Mouse (Mus musculus) neural tube, embryonic 14.5 days (tissue): ENCODE measurements at regions not wholly inside any gene's neighbourhood (a gene's known extent, or its start where the extent isn't known, plus 50 kb on each side); places are given as distances from the start of the nearest gene placed in this dataset.

Experiments
- ATAC-seq: fragments of 200-750 bp; cut with Nextera tagmentation; 2 replicates; pipeline ENCODE4 v1.8.0; 2017; ENCODE audit warnings: low read depth, mild to moderate bottlenecking, moderate TSS enrichment, moderate library complexity
- H3K27ac ChIP-seq: fragments of 300-500 bp; sonication (generic); 2 replicates; pipeline ENCODE4 v1.5.1; 2014; ENCODE audit warnings: low read depth, mild to moderate bottlenecking, control low read depth, low read length, moderate library complexity, mixed read lengths
- H3K27me3 ChIP-seq: fragments of 300-500 bp; sonication (generic); 2 replicates; pipeline ENCODE4 v1.6.1; 2014; ENCODE audit warnings: low read length; ENCODE audit not compliant: control insufficient read depth, insufficient read depth
- H3K36me3 ChIP-seq: fragments of 300-500 bp; sonication (generic); 2 replicates; pipeline ENCODE4 v1.6.1; 2014; ENCODE audit warnings: low read length, mixed read lengths; ENCODE audit not compliant: control insufficient read depth, insufficient read depth
- H3K4me1 ChIP-seq: fragments of 300-500 bp; sonication (generic); 2 replicates; pipeline ENCODE4 v1.6.1; 2014; ENCODE audit warnings: low read length; ENCODE audit not compliant: control insufficient read depth, insufficient read depth
- H3K4me2 ChIP-seq: fragments of 300-500 bp; sonication (generic); 2 replicates; pipeline ENCODE4 v1.6.1; 2014; ENCODE audit warnings: mild to moderate bottlenecking, low read depth, low read length, control low read depth
- H3K4me3 ChIP-seq: fragments of 300-500 bp; sonication (generic); 2 replicates; pipeline ENCODE4 v1.5.1; 2014; ENCODE audit warnings: low read depth, low read length, control low read depth, mixed read lengths
- H3K9ac ChIP-seq: fragments of 300-500 bp; sonication (generic); replicated peaks from 2 replicates; pipeline ENCODE4 v1.6.1; 2014; ENCODE audit warnings: low read depth, mild to moderate bottlenecking, control low read depth, low read length, mixed read lengths
- H3K9me3 ChIP-seq: fragments of 300-500 bp; sonication (generic); 2 replicates; pipeline ENCODE4 v1.6.1; 2016; ENCODE audit warnings: low read length; ENCODE audit not compliant: control insufficient read depth
- WGBS: fragments of 180-500 bp; shearing (Covaris S2); extraction: QIAGEN DNeasy Blood & Tissue Kit; methylation state at CpG from one replicate; pipeline ENCODE4 v1.1.7; 2014; 5-methylcytosine and 5-hydroxymethylcytosine counted together

GRCm38 (mm10) chr13:16716796-16717749, 705.4 kb downstream of the Inhba start:
- no peak overlapping the region for H3K4me3 ChIP-seq
- no peaks in the 10 kb centered on the region for H3K4me1 ChIP-seq
- H3K9me3 ChIP-seq = no peaks in the 10 kb centered on the region
- ATAC-seq = peak; percentile 34; the same call in 1 of the 2 replicates
- H3K36me3 ChIP-seq = no peaks in the 10 kb centered on the region
- no peak overlapping the region for H3K27ac ChIP-seq
- H3K27me3 ChIP-seq = no peaks in the 10 kb centered on the region
- H3K4me2 ChIP-seq = no peak overlapping the region
- no peak overlapping the region for H3K9ac ChIP-seq
- WGBS = 50% methylated on average over 5 of the region's 5 CpGs

- H3K4me3 ChIP-seq = no peak overlapping the region
- no peaks in the 10 kb centered on the region for H3K36me3 ChIP-seq
- 89% methylated on average over 2 of the region's 2 CpGs for WGBS
- no peak for ATAC-seq
- H3K4me2 ChIP-seq = no peak overlapping the region
- no peak overlapping the region for H3K9ac ChIP-seq
- H3K27me3 ChIP-seq = no peaks in the 10 kb centered on the region
- no peak overlapping the region for H3K27ac ChIP-seq
- H3K9me3 ChIP-seq = no peaks in the 10 kb centered on the region
- H3K4me1 ChIP-seq = no peaks in the 10 kb centered on the region
These were observed 708.4 kb downstream of the Inhba start for GRCm38 (mm10) chr13:16720090-16720489.

DNA sequence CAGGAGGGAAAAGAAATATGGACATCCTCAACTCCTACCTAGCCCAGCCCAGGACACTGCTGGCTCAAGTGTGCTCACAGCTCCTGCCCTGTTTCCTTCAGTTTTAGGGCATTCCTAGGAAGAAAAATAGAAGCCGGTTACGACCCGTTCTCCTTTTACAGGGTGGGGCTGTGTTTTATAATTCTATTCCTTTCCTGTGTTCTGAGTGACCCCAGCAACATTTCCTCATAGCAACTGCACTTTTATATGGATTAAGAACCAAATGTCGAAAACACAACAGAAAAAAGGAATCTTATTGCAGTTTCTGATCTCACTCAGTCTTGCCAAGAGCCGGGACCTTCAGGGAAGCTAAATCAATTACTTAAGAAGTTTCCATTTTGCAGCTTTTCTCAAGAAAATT, 713.7 kb downstream of the Inhba start:
- H3K36me3 ChIP-seq = no peaks in the 10 kb centered on the region
- H3K4me3 ChIP-seq = no peak overlapping the region
- 80% methylated on average over 5 of the region's 5 CpGs for WGBS
- H3K9ac ChIP-seq = no peak overlapping the region
- H3K27me3 ChIP-seq = no peaks in the 10 kb centered on the region
- H3K4me1 ChIP-seq = no peaks in the 10 kb centered on the region
- H3K27ac ChIP-seq = no peak overlapping the region
- H3K4me2 ChIP-seq = no peak overlapping the region
- no peak for ATAC-seq
- H3K9me3 ChIP-seq = no peaks in the 10 kb centered on the region

- H3K4me2 ChIP-seq = no peak overlapping the region
- H3K36me3 ChIP-seq = no peaks in the 10 kb centered on the region
- no peaks in the 10 kb centered on the region for H3K4me1 ChIP-seq
- H3K27me3 ChIP-seq = no peaks in the 10 kb centered on the region
- H3K27ac ChIP-seq = no peak overlapping the region
- ATAC-seq = no peak
- H3K9me3 ChIP-seq = no peaks in the 10 kb centered on the region
- no peak overlapping the region for H3K4me3 ChIP-seq
- H3K9ac ChIP-seq = no peak overlapping the region
- 81% methylated on average over 1 of the region's 1 CpGs for WGBS
These were observed 726.7 kb downstream of the Inhba start for GRCm38 (mm10) chr13:16738313-16738712.

DNA sequence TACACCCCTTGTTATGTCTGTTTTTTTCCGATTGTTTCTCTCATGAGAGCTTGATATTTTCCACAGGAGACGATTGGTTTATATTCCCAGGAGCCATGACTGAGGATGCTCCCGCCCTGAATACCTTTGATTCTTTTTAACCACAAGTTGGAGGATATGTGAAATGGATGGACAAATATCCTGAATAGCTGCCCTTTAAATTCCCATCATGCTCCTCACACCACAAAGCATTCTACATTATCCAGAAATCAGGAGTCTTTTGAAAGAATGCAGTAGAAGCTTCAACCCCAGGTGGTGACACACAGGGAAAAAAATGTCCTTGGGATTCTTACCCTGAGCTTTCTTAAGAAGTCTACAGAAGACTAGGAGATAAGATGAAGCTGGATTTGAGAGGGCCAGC, 727.9 kb downstream of the Inhba start:
- Histone ChIP-seq H3K9me3 (no peaks in the 10 kb centered on the region), H3K9ac (no peak overlapping the region), H3K4me1 (no peaks in the 10 kb centered on the region), H3K4me2 (no peak overlapping the region), H3K27me3 (no peaks in the 10 kb centered on the region), H3K27ac (no peak overlapping the region), H3K36me3 (no peaks in the 10 kb centered on the region), H3K4me3 (no peak overlapping the region)
- no peak for ATAC-seq
- 88% methylated on average over 3 of the region's 3 CpGs for WGBS

DNA sequence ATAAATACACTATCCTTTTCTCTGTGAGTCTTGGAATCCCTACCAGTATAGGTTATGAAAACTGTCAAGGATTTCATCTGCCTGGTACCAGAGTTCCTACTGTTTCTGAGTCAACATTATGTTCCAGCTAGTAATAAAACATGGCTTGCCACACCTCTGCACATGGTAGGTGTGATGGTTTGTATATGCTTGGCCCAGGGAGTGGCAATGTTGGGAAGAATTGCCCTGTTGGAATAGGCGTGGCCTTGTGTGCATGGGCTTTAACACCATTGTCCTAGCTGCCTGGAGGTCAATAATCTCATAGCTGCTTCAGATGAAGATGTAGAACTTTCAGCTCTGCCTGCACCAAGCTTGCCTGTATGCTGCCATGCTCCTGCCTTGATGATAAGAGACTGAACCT, 732.6 kb downstream of the Inhba start:
- no peak overlapping the region for H3K9ac ChIP-seq
- no peak overlapping the region for H3K4me3 ChIP-seq
- no peak overlapping the region for H3K4me2 ChIP-seq
- H3K9me3 ChIP-seq = no peaks in the 10 kb centered on the region
- H3K36me3 ChIP-seq = no peaks in the 10 kb centered on the region
- H3K27ac ChIP-seq = no peak overlapping the region
- no peak for ATAC-seq
- H3K27me3 ChIP-seq = no peaks in the 10 kb centered on the region
- 83% methylated on average over 1 of the region's 1 CpGs for WGBS
- no peaks in the 10 kb centered on the region for H3K4me1 ChIP-seq

- 94% methylated on average over 1 of the region's 1 CpGs for WGBS
- no peak overlapping the region for H3K27ac ChIP-seq
- no peak overlapping the region for H3K9ac ChIP-seq
- H3K4me3 ChIP-seq = no peak overlapping the region
- H3K4me1 ChIP-seq = no peaks in the 10 kb centered on the region
- H3K36me3 ChIP-seq = no peaks in the 10 kb centered on the region
- ATAC-seq = no peak
- H3K9me3 ChIP-seq = no peaks in the 10 kb centered on the region
- H3K4me2 ChIP-seq = no peak overlapping the region
- no peaks in the 10 kb centered on the region for H3K27me3 ChIP-seq
These were observed 734.0 kb downstream of the Inhba start for GRCm38 (mm10) chr13:16745644-16746043.

GRCm38 (mm10) chr13:16746451-16746850, 734.8 kb downstream of the Inhba start:
- H3K9ac ChIP-seq = no peak overlapping the region
- no peak for ATAC-seq
- no peak overlapping the region for H3K27ac ChIP-seq
- H3K4me1 ChIP-seq = no peaks in the 10 kb centered on the region
- no peaks in the 10 kb centered on the region for H3K27me3 ChIP-seq
- H3K4me2 ChIP-seq = no peak overlapping the region
- WGBS = 91% methylated on average over 1 of the region's 1 CpGs
- no peaks in the 10 kb centered on the region for H3K9me3 ChIP-seq
- H3K4me3 ChIP-seq = no peak overlapping the region
- H3K36me3 ChIP-seq = no peaks in the 10 kb centered on the region

DNA sequence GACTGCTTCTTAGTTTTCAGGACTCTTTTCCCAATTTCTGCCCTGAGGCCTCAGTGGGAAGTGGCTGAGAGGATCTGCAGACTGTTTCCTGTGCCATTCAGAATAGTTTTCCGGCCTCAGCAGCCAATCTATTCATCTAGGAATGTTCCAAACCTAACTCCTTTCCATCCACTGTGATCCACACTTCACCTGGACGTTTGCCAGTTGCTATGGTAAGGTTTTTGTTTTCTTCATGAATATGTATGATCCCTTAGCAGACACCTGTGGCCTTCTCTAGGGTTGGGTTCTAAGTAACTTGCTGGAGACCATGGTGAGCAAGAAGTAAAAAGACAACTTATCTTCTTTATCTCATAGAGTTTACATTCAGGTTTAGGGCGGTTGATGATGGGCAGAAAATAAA, 744.6 kb downstream of the Inhba start:
- H3K4me3 ChIP-seq = no peak overlapping the region
- ATAC-seq = no peak
- H3K27me3 ChIP-seq = no peaks in the 10 kb centered on the region
- no peaks in the 10 kb centered on the region for H3K36me3 ChIP-seq
- H3K9me3 ChIP-seq = no peaks in the 10 kb centered on the region
- no peak overlapping the region for H3K9ac ChIP-seq
- WGBS = 68% methylated on average over 3 of the region's 3 CpGs
- H3K4me2 ChIP-seq = no peak overlapping the region
- H3K27ac ChIP-seq = no peak overlapping the region
- no peaks in the 10 kb centered on the region for H3K4me1 ChIP-seq
